Mouse (Mus musculus): ENCODE data around the gene Zdhhc4. TPM values are rescaled to one million over a fixed set of nuclear protein-coding genes. Genes with fewer than 3 reads are reported as not detected.

The Zdhhc4 gene
- 56.0 and 65.8 TPM in 2 replicates for polyA plus RNA-seq (2012; ENCODE audit: insufficient read depth, low replicate concordance)

- Histone ChIP-seq H3K4me1 (peaks cover 26% of the 10 kb centered on the region), H3K27me3 (replicated peaks) (no peaks in the 10 kb centered on the region), H3K9me3 (no peaks in the 10 kb centered on the region), H3K36me3 (replicated peaks; ENCODE audit: low read length) (peaks cover 37% of the 10 kb centered on the region), H3K4me3 (replicated peaks) (peak within 1 kb of the TSS; percentile 99)
- peak; percentile 76; the same call in 1 of the 2 replicates for TF ChIP-seq FLI1 (IDR thresholded peaks at IDR 0.05; ENCODE audit: low read length)
- no peak for TF ChIP-seq GATA1 (IDR thresholded peaks at IDR 0.05; ENCODE audit: borderline replicate concordance, low read length)
Observed at GRCm38 (mm10) chr5:143328690-143329495, at the start of gene Zdhhc4. Gene Zdhhc4 (minus strand): TSS chr5:143329256.

DNA sequence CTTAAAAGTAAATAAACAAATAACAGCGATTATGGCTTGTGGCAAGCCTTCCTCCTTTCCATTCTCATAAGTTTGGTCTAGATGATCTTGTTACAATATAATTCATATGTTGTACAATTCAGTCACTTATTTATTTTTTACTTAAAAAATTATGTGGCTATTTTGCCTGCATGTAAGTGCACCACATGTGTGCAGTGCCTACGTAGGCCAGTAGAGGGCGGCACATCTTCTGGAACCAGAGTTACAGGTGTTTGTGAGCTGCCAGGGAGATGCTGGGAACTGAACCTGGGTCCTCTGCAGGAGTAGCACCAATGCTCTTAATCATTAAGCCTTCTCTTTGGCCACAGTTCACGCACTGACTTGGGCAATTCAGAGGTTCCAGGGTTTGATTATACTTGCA lies 47.1 kb upstream of the Zdhhc4 start:
- no peaks in the 10 kb centered on the region for H3K36me3 ChIP-seq (replicated peaks; ENCODE audit: low read length)
- no peak overlapping the region for H3K4me3 ChIP-seq (replicated peaks)
- H3K27me3 ChIP-seq (replicated peaks): peaks cover 84% of the 10 kb centered on the region
- H3K9me3 ChIP-seq: peaks cover 12% of the 10 kb centered on the region
- peaks cover 26% of the 10 kb centered on the region for H3K4me1 ChIP-seq
- TF ChIP-seq GATA1 (IDR thresholded peaks at IDR 0.05; ENCODE audit: borderline replicate concordance, low read length) (no peak), FLI1 (IDR thresholded peaks at IDR 0.05; ENCODE audit: low read length) (no peak)

- H3K27me3 ChIP-seq (replicated peaks): peaks cover 85% of the 10 kb centered on the region
- no peak for TF ChIP-seq GATA1 (IDR thresholded peaks at IDR 0.05; ENCODE audit: borderline replicate concordance, low read length)
- no peak for TF ChIP-seq FLI1 (IDR thresholded peaks at IDR 0.05; ENCODE audit: low read length)
- peak overlapping the region; percentile 78 for H3K4me3 ChIP-seq (replicated peaks)
Observed at GRCm38 (mm10) chr5:143375242-143375641, 46.2 kb upstream of the Zdhhc4 start.

DNA sequence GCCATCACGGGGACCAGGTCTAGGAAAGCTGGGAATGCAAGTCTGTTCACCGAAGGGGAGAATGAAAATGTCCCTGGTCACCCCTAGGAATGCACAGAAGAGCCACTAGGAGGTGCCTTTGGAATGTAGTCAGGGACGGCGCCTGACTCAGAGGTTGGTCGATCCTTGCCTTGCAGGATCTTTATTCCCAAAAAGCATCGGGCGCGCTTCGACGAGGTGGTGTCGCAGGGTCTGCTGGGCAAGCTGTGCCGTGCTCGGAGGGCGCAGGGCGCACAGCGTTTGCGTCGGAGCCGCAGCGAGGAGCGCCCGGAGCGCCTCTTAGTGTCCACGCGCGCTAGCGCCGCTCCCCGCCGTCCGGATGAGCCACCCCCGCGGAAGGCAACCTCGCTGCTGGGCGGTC lies 43.8 kb upstream of the Zdhhc4 start:
- H3K36me3 ChIP-seq (replicated peaks; ENCODE audit: low read length): no peaks in the 10 kb centered on the region
- H3K4me1 ChIP-seq: peaks cover 40% of the 10 kb centered on the region
- TF ChIP-seq FLI1 (IDR thresholded peaks at IDR 0.05; ENCODE audit: low read length): no peak
- no peak for TF ChIP-seq GATA1 (IDR thresholded peaks at IDR 0.05; ENCODE audit: borderline replicate concordance, low read length)
- peaks cover 12% of the 10 kb centered on the region for H3K9me3 ChIP-seq
- H3K27me3 ChIP-seq (replicated peaks): peaks cover 91% of the 10 kb centered on the region
- H3K4me3 ChIP-seq (replicated peaks): peak overlapping the region; percentile 89

More at GRCm38 (mm10) chr5:143375242-143375641, 46.2 kb upstream of the Zdhhc4 start:
- peaks cover 28% of the 10 kb centered on the region for H3K4me1 ChIP-seq
- H3K9me3 ChIP-seq: peaks cover 12% of the 10 kb centered on the region
- H3K36me3 ChIP-seq (replicated peaks; ENCODE audit: low read length): no peaks in the 10 kb centered on the region

DNA sequence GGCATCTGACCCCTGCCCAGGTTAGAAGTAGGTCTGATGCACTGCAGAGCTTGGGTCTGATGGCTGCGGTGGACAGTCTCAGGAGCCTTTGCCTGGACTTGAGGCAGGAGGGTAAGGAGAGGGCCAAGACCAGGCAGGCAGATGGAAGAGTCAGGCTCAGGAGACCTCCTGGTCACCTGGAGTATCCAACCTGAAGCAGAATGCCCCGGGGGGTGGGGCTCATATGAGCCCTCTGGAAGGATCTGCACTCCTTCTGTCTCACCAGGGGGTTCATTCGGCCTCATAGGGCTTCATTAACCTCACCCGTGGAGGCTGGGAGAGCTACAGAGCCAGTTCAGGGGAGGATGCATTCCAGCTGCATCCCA lies 42.1 kb upstream of the Zdhhc4 start:
- Histone ChIP-seq H3K27me3 (replicated peaks) (peaks cover 86% of the 10 kb centered on the region), H3K36me3 (replicated peaks; ENCODE audit: low read length) (no peaks in the 10 kb centered on the region), H3K4me3 (replicated peaks) (no peak overlapping the region), H3K9me3 (peaks cover 4% of the 10 kb centered on the region), H3K4me1 (peaks cover 40% of the 10 kb centered on the region)
- no peak for TF ChIP-seq FLI1 (IDR thresholded peaks at IDR 0.05; ENCODE audit: low read length)
- TF ChIP-seq GATA1 (IDR thresholded peaks at IDR 0.05; ENCODE audit: borderline replicate concordance, low read length): no peak

GRCm38 (mm10) chr5:143370416-143371145 lies 41.5 kb upstream of the Zdhhc4 start:
- Histone ChIP-seq H3K36me3 (replicated peaks; ENCODE audit: low read length) (no peaks in the 10 kb centered on the region), H3K27me3 (replicated peaks) (peaks cover 90% of the 10 kb centered on the region), H3K4me3 (replicated peaks) (no peak overlapping the region), H3K9me3 (0 out of 2 replicates have a peak, but pooled peaks cover under 1% of the 10 kb centered on the region), H3K4me1 (peaks cover 39% of the 10 kb centered on the region)
- no peak for TF ChIP-seq FLI1 (IDR thresholded peaks at IDR 0.05; ENCODE audit: low read length)
- TF ChIP-seq GATA1 (IDR thresholded peaks at IDR 0.05; ENCODE audit: borderline replicate concordance, low read length): no peak

DNA sequence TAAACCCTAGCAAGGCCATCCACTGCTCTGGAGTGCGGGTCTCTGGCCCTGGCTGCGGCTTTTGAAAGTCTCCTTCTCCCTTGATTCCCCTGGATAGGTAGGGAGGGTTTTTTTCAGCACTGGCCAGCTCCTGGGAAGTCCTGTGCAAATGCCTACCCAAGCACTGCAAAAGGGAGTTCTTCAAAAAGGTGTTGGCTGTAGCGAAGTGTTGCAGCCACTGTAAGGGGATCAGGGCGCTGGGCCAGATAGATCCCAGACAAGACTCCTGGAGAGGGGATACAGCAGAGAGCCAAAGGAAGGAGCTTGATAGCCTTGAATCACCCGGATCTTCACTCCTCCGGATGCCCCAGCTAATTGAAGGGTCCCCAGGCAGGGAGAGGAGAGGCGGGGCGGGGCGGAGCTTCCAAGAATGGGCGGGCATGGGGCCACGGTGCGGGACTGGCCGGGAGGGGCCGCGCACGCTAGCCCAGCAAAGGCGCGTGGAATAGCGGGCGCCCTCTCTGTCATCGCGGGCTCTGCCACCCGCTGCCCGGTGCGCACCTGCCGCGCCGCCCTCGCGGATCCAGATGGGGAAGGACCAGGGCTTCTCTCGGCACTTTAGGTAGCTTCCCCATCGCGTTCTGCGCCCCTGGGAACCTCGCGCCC lies 40.7 kb upstream of the Zdhhc4 start:
- no peaks in the 10 kb centered on the region for H3K36me3 ChIP-seq (replicated peaks; ENCODE audit: low read length)
- peaks cover 31% of the 10 kb centered on the region for H3K4me1 ChIP-seq
- H3K4me3 ChIP-seq (replicated peaks): peak overlapping the region; percentile 46
- no peak for TF ChIP-seq GATA1 (IDR thresholded peaks at IDR 0.05; ENCODE audit: borderline replicate concordance, low read length)
- TF ChIP-seq FLI1 (IDR thresholded peaks at IDR 0.05; ENCODE audit: low read length): no peak
- H3K9me3 ChIP-seq: no peaks in the 10 kb centered on the region
- H3K27me3 ChIP-seq (replicated peaks): peaks cover 90% of the 10 kb centered on the region

DNA sequence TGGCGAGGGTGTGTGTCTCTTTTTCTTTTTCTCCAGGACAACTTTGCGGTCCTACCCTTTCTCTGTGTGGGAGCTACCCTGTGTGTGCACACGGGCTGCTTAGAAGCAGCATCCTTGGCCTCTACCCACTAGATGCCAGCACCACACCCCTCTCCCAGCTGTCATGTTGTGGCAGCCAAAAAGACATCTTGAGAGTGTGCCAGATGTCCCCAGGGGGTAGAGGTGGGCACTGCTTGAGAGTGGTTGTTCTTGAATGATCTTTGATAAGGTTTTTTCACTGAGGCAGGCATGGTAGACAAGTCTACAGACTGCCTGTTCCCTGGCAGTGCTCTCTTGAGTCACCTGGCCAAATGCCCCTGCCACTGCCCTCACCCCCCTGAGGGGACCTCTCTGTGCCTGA lies 38.9 kb upstream of the Zdhhc4 start:
- Histone ChIP-seq H3K36me3 (replicated peaks; ENCODE audit: low read length) (no peaks in the 10 kb centered on the region), H3K4me3 (replicated peaks) (peak overlapping the region; percentile 17), H3K9me3 (no peaks in the 10 kb centered on the region), H3K27me3 (replicated peaks) (peaks cover 90% of the 10 kb centered on the region), H3K4me1 (peaks cover 37% of the 10 kb centered on the region)
- TF ChIP-seq GATA1 (IDR thresholded peaks at IDR 0.05; ENCODE audit: borderline replicate concordance, low read length) (no peak), FLI1 (IDR thresholded peaks at IDR 0.05; ENCODE audit: low read length) (no peak)

DNA sequence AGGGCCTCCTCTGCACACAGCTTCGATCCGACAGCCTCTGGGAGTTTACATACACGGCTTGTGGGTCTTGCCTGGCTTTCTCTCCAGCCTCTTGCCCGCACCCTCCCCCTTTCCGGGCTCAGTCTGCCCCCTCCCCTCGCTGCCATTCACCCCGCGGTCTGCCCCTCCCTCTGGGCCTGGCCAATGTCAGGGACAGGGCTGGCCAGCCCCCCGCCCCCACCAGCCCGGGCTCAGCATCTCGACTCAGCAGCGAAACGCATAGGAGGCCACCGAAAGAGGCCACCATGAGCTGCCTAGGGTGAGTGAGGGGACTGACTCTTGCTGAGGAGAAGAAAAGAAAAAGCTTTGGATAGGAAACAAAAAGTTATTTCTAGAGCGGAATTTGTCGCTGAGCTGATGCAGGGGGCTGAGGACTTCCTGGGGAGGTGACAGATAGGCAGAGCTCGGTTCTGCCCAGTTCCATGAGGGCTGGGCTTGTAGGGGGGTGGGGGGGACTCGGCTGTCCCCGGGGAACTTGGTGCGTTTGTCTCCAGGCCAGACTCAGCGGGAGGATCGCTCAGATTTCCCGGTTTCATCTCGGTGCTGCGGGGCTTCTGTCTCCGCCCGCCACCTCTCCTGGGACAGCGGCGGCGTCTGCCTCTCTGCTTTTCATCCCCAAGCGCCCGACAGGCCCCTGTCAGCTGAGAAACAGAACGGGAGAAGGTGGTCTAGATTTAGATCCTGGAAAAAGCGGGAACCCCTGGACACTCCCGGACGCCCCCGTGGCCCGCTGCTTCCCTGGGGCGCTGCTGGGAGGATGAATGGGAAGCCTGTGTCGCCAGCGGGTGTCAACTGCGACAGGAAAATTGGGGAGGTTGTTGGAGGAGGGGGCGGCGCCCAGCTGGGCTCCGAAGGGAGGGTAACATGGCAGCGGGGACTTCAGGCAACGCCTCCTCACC lies 34.9 kb upstream of the Zdhhc4 start:
- H3K36me3 ChIP-seq (replicated peaks; ENCODE audit: low read length): no peaks in the 10 kb centered on the region
- peaks cover 9% of the 10 kb centered on the region for H3K9me3 ChIP-seq
- no peak for TF ChIP-seq GATA1 (IDR thresholded peaks at IDR 0.05; ENCODE audit: borderline replicate concordance, low read length)
- no peak for TF ChIP-seq FLI1 (IDR thresholded peaks at IDR 0.05; ENCODE audit: low read length)
- peak overlapping the region; percentile 88 for H3K4me3 ChIP-seq (replicated peaks)
- peaks cover 86% of the 10 kb centered on the region for H3K27me3 ChIP-seq (replicated peaks)
- H3K4me1 ChIP-seq: peaks cover 20% of the 10 kb centered on the region
